In genomic region chr10:77151551-77152002, GRCm38 (mm10) we compare ENCODE assay signal across 9 mouse cellular contexts. TPM values are rescaled to one million over a fixed set of nuclear protein-coding genes. Genes with fewer than 3 reads are reported as not detected.
A peak's percentile ranks its signal among the peaks of the same experiment; 100 is the strongest.
DNase-seq lines count a peak whose midpoint lies in the region; ATAC-seq and TF ChIP-seq lines count a peak whose summit lies in the region.
"Had no signal": no experiment of that assay in that cellular context is flagged by ENCODE, and none has a peak within 500 bp of the region (broad histone marks: within the 10 kb centered on the region; RNA-seq: fewer than 3 reads in every experiment).

No protein-coding gene starts in this region.

- H3K27ac ChIP-seq in intestine, embryonic 15.5 days = peak overlapping the region; percentile 42; the same call in 1 of the 2 replicates
- peak overlapping the region; percentile 58 for H3K27ac ChIP-seq in midbrain, embryonic 11.5 days (ENCODE audit: low read depth, low read length)
- H3K27ac ChIP-seq: gastrocnemius, adult 2 months had no signal

- no peak for TF ChIP-seq CTCF in E14TG2a.4 (conservative IDR thresholded peaks at IDR 0.05; ENCODE audit: low read length)
- TF ChIP-seq CTCF in brain, embryonic 14.5 days (IDR thresholded peaks at IDR 0.05; ENCODE audit: borderline replicate concordance, extremely low read depth, insufficient read depth, insufficient read length) = no peak

- no peak for ATAC-seq in intestine, embryonic 15.5 days
- peak; percentile 36; the same call in 1 of the 2 replicates for ATAC-seq in midbrain, embryonic 11.5 days (ENCODE audit: low FRiP score)

- peaks cover 72% of the 10 kb centered on the region for H3K36me3 ChIP-seq in E14TG2a.4 (ENCODE audit: insufficient read depth, low read length)
- no peaks in the 10 kb centered on the region for H3K36me3 ChIP-seq in intestine, embryonic 15.5 days
- H3K36me3 ChIP-seq in midbrain, embryonic 11.5 days (ENCODE audit: control insufficient read depth, insufficient read depth, low read length) = no peaks in the 10 kb centered on the region

- peaks cover 1% of the 10 kb centered on the region; the same call in 1 of the 2 replicates for H3K9me3 ChIP-seq in E14TG2a.4 (ENCODE audit: low read length)
- H3K9me3 ChIP-seq in intestine, embryonic 15.5 days = no peaks in the 10 kb centered on the region
- no peaks in the 10 kb centered on the region for H3K9me3 ChIP-seq in midbrain, embryonic 11.5 days (ENCODE audit: control insufficient read depth, low read length)

- TF ChIP-seq POLR2A in brain, embryonic 14.5 days (IDR thresholded peaks at IDR 0.05; ENCODE audit: borderline replicate concordance, extremely low read depth, insufficient read depth, insufficient read length, poor library complexity, severe bottlenecking) = no peak

- peak; percentile 68 for DNase-seq in brain, embryonic 14.5 days (ENCODE audit: low read depth)
- DNase-seq in midbrain, embryonic 11.5 days (ENCODE audit: low spot score, missing footprints) = no peak
- DNase-seq in right cerebral cortex, postnatal 14 days = no peak
- DNase-seq in cerebellum, adult 9-10 months = no peak
- DNase-seq in thymus, postnatal 4 days = no peak
- no peak for DNase-seq in adrenal gland, postnatal 25 days
- DNase-seq: gastrocnemius, adult 2 months had no signal

- peaks cover 88% of the 10 kb centered on the region for H3K4me1 ChIP-seq in E14TG2a.4 (replicated peaks; ENCODE audit: low read depth, low read length)
- H3K4me1 ChIP-seq in intestine, embryonic 15.5 days (replicated peaks) = peaks cover 31% of the 10 kb centered on the region
- peaks cover 30% of the 10 kb centered on the region for H3K4me1 ChIP-seq in midbrain, embryonic 11.5 days (ENCODE audit: control insufficient read depth, insufficient read depth, low read length)

- no peak overlapping the region for H3K4me2 ChIP-seq in intestine, embryonic 15.5 days (replicated peaks)
- H3K4me2 ChIP-seq in midbrain, embryonic 11.5 days = peak overlapping the region; percentile 19; the same call in 1 of the 2 replicates

- H3K27me3 ChIP-seq in E14TG2a.4 (ENCODE audit: insufficient read depth, low read length) = no peaks in the 10 kb centered on the region
- H3K27me3 ChIP-seq in intestine, embryonic 15.5 days (replicated peaks) = no peaks in the 10 kb centered on the region
- H3K27me3 ChIP-seq in midbrain, embryonic 11.5 days (ENCODE audit: control insufficient read depth, insufficient read depth, low read length) = no peaks in the 10 kb centered on the region

- H3K9ac ChIP-seq in intestine, embryonic 15.5 days = 0 out of 2 replicates have a peak overlapping the region, but pooled peaks have one; percentile 8
- H3K9ac ChIP-seq in midbrain, embryonic 11.5 days (ENCODE audit: low read length) = no peak overlapping the region

- peak overlapping the region; percentile 59 for H3K4me3 ChIP-seq in E14TG2a.4 (replicated peaks; ENCODE audit: low read length)
- no peak overlapping the region for H3K4me3 ChIP-seq in intestine, embryonic 15.5 days (replicated peaks)
- H3K4me3 ChIP-seq in midbrain, embryonic 11.5 days (ENCODE audit: low read depth, low read length) = no peak overlapping the region
- H3K4me3 ChIP-seq: gastrocnemius, adult 2 months had no signal

- 64% methylated on average over 4 of the region's 4 CpGs for WGBS in intestine, embryonic 15.5 days
- 45% methylated on average over 4 of the region's 4 CpGs for whole genome bisulfite sequencing in midbrain, embryonic 11.5 days

RNA-seq across cellular contexts. Expression of gene Col18a1, which starts 14.8 kb away (rescaled TPM):
- 24.5 and 45.2 TPM in 2 replicates for polyA plus RNA-seq in brain, embryonic 14.5 days (2012; rRNA removed)
- 59.5 and 59.7 TPM in 2 replicates for polyA plus RNA-seq in intestine, embryonic 15.5 days (2015; fragmentation: Nextera tagmentation; extraction: Ambion mirVana)
- polyA plus RNA-seq in midbrain, embryonic 11.5 days (2014; fragmentation: Nextera tagmentation; extraction: Ambion mirVana) = 46.8 and 52.2 TPM in 2 replicates
- 26.1 and 29.6 TPM in 2 replicates for total RNA-seq in adrenal gland, postnatal 25 days (2021)
